Mouse (Mus musculus) cerebellum, postnatal 25 days (tissue): ENCODE measurements around the gene Spata13.

Experiments used
- DNase-seq, 2 experiments: peaks; one replicate each; pipeline ENCODE4 v3.0.0; 2021; ENCODE audit warnings: mixed read lengths in 2 of 2

The Spata13 gene

GRCm38 (mm10) chr14:60682361-60683023 is 48.7 kb downstream of the Spata13 start:
- peak; percentile 84 to 90 for DNase-seq

GRCm38 (mm10) chr14:60683989-60684388 is 50.2 kb downstream of the Spata13 start:
- DNase-seq = no peak

GRCm38 (mm10) chr14:60686733-60687132 is 52.9 kb downstream of the Spata13 start:
- DNase-seq = peak in 1 of 2 experiments; percentile 32

- DNase-seq = no peak
Measured at GRCm38 (mm10) chr14:60687241-60687640, 53.4 kb downstream of the Spata13 start.

GRCm38 (mm10) chr14:60688509-60689205 is 54.9 kb downstream of the Spata13 start:
- DNase-seq = peak; percentile 74 to 83

GRCm38 (mm10) chr14:60689768-60690167 is 56.0 kb downstream of the Spata13 start:
- no peak for DNase-seq

- no peak for DNase-seq
Measured at GRCm38 (mm10) chr14:60690631-60691030, 56.8 kb downstream of the Spata13 start.

- DNase-seq = no peak
Measured at GRCm38 (mm10) chr14:60693122-60693536, 59.3 kb downstream of the Spata13 start.

GRCm38 (mm10) chr14:60693666-60694065 is 59.9 kb downstream of the Spata13 start:
- DNase-seq = no peak

GRCm38 (mm10) chr14:60694215-60694997 is 60.6 kb downstream of the Spata13 start:
- peak; percentile 74 to 87 for DNase-seq

GRCm38 (mm10) chr14:60697351-60697750 is 63.5 kb downstream of the Spata13 start:
- DNase-seq = no peak

GRCm38 (mm10) chr14:60698980-60699379 is 65.2 kb downstream of the Spata13 start:
- DNase-seq = peak; percentile 90 to 91

GRCm38 (mm10) chr14:60702377-60703140 is 68.8 kb downstream of the Spata13 start:
- DNase-seq = peak; percentile 48 to 59

GRCm38 (mm10) chr14:60704510-60704909 is 70.7 kb downstream of the Spata13 start:
- DNase-seq = peak; percentile 32 to 34

GRCm38 (mm10) chr14:60704961-60705360 is 71.2 kb downstream of the Spata13 start:
- DNase-seq = peak; percentile 86 to 89

GRCm38 (mm10) chr14:60709192-60709591 is 75.4 kb downstream of the Spata13 start:
- no peak for DNase-seq

- no peak for DNase-seq
Measured at GRCm38 (mm10) chr14:60709749-60710148, 75.9 kb downstream of the Spata13 start.

GRCm38 (mm10) chr14:60711161-60711560 is 77.4 kb downstream of the Spata13 start:
- DNase-seq = no peak

GRCm38 (mm10) chr14:60711590-60712288 is 77.9 kb downstream of the Spata13 start:
- DNase-seq = no peak

GRCm38 (mm10) chr14:60712289-60712830 is 78.6 kb downstream of the Spata13 start:
- DNase-seq = no peak

- no peak for DNase-seq
Measured at GRCm38 (mm10) chr14:60715686-60716085, 81.9 kb downstream of the Spata13 start.

GRCm38 (mm10) chr14:60721304-60721703 is 87.5 kb downstream of the Spata13 start:
- DNase-seq = no peak
